Mouse (Mus musculus) forebrain, embryonic 13.5 days (tissue): Measurements from ENCODE around the gene Olfr1382. TPM values are rescaled to one million over a fixed set of nuclear protein-coding genes. Genes with fewer than 3 reads are reported as not detected.

Source experiments
- polyA plus RNA-seq: library from polyadenylated mRNA; unstranded; fragments of >200 nt; fragmentation: Nextera tagmentation; extraction: Ambion mirVana; gene quantifications from 2 replicates; pipeline ENCODE4 v1.2.1, GENCODE M21; 2015

Olfr1382 gene
- polyA plus RNA-seq, 1 experiment from 2014 or later = not detected

Other genes with a start within 250 kb of the Olfr1382 start
- 0.08 and 0.13 TPM in 2 replicates for gene Olfr1393, start 249.9 kb upstream of the Olfr1382 start, polyA plus RNA-seq
- not detected in 2 replicates for gene Olfr1392, start 243.0 kb upstream of the Olfr1382 start, polyA plus RNA-seq
- gene Olfr10, start 223.5 kb upstream of the Olfr1382 start, polyA plus RNA-seq = not detected in 2 replicates
- not detected in 2 replicates for gene Olfr1391, start 205.5 kb upstream of the Olfr1382 start, polyA plus RNA-seq
- gene Olfr1390, start 193.1 kb upstream of the Olfr1382 start, polyA plus RNA-seq = not detected in 2 replicates
- not detected in 2 replicates for gene Olfr1389, start 105.2 kb upstream of the Olfr1382 start, polyA plus RNA-seq
- 0.05 and 0.10 TPM in 2 replicates for gene Olfr1388, start 91.6 kb upstream of the Olfr1382 start, polyA plus RNA-seq
- gene Olfr1387, start 72.9 kb upstream of the Olfr1382 start, polyA plus RNA-seq = not detected in 2 replicates
- not detected in 2 replicates for gene Olfr1386, start 63.2 kb upstream of the Olfr1382 start, polyA plus RNA-seq
- gene Olfr1385, start 39.2 kb upstream of the Olfr1382 start, polyA plus RNA-seq = not detected in 2 replicates
- gene Olfr1384, start 21.5 kb upstream of the Olfr1382 start, polyA plus RNA-seq = not detected in 2 replicates
- not detected in 2 replicates for gene Olfr1383, start 8.6 kb upstream of the Olfr1382 start, polyA plus RNA-seq
- gene Olfr1381, start 15.2 kb downstream of the Olfr1382 start, polyA plus RNA-seq = not detected in 2 replicates
- gene Olfr1380, start 28.6 kb downstream of the Olfr1382 start, polyA plus RNA-seq = not detected in 2 replicates
- 1.5 TPM in 2 replicates for gene Flt4, start 81.0 kb downstream of the Olfr1382 start, polyA plus RNA-seq
- gene Scgb3a1, start 135.4 kb downstream of the Olfr1382 start, polyA plus RNA-seq = not detected in 2 replicates
- gene Cnot6, start 184.5 kb downstream of the Olfr1382 start, polyA plus RNA-seq = 71.4 and 76.3 TPM in 2 replicates